Mouse (Mus musculus): ENCODE data around the gene Cfap206.
A peak's percentile ranks its signal among the peaks of the same experiment; 100 is the strongest.
"Not testable (repeated sequence)": the region's sequence is repeated elsewhere in the genome, so short reads cannot be mapped to it uniquely, and the experiment has no call there.

Gene Cfap206

GRCm38 (mm10) chr4:34729851-34730341, at the start of gene Cfap206:
Cfap206 (minus strand) TSS chr4:34730206.
- peak; percentile 9 to 64 for DNase-seq (ENCODE audit: low spot score in 2 of 2)

- DNase-seq (ENCODE audit: low spot score in 2 of 2): peak; percentile 91 to 94
Measured at GRCm38 (mm10) chr4:34777677-34778527, 47.9 kb upstream of the Cfap206 start, which contains the start of gene Smim8. Smim8 (minus strand) TSS chr4:34778423.

GRCm38 (mm10) chr4:34771652-34772371, 41.8 kb upstream of the Cfap206 start:
- DNase-seq (ENCODE audit: low spot score in 2 of 2): no peak

DNA sequence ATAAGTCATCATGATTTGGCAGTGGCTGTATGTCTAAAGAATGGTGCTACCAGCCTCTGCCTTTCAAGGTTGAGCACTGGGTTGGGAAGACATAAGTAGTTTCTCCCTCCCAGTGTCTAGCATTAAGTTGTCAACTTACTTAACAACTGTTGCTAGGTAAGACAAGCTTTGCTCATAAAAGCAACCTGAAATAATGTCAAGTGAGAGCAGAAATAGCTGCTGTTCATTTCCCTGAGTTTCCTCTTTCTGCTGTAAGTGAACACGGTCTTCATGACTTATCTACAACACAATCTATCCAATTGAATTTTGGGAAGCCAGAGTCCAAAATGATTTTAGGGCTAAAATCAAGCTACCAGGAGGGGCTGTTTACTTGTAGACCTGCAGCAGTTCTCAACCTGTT, 26.2 kb upstream of the Cfap206 start, which contains the start of gene Gm136:
Gene Gm136, minus strand, starts transcription at position 101 of the 400 bp plus-strand sequence.
- DNase-seq (ENCODE audit: low spot score in 2 of 2): no peak

- DNase-seq (ENCODE audit: low spot score in 2 of 2): no peak
Measured at GRCm38 (mm10) chr4:34749236-34749635, 19.2 kb upstream of the Cfap206 start.

DNA sequence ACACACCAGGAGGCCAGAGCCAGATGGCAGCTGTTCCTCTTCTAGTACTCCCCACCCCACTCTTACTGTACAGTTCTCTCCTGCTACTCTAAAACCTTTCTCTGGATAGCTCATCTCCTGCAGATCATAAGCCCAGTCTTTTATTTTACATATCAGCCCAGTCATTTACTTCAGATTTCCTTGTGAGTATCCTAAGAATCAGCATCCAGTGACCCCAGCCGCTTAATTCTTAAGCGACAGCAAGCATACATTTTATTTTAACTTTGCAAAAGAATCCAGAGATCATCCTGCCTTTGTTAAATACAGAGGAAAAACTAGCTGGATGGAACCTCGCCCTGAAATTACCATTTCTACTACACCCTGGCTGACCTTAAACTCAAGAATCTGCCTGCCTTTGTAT, 4.5 kb upstream of the Cfap206 start:
- DNase-seq (ENCODE audit: low spot score in 2 of 2): no peak

- DNase-seq (ENCODE audit: low spot score in 2 of 2): not testable (repeated sequence)
Measured at GRCm38 (mm10) chr4:34733415-34733814, 3.4 kb upstream of the Cfap206 start.

DNA sequence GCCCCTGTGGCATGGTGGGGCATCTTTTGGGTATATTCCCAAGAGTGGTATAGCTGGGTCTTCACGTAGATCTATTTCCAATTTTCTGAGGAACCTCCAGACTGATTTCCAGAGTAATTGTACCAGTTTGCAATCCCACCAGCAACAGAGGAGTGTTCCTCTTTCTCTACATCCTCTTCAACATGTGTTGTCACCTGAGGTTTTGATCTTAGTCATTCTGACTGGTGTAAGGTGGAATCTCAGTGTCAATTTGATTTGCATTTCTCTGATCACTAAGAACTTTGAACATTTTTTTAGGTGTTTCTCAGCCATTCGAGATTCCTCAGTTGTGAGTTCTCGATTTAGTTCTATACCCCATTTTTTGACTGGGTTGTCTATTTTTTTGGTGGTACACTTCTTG, 4.3 kb downstream of the Cfap206 start:
- not testable (repeated sequence) for DNase-seq (ENCODE audit: low spot score in 2 of 2)

DNA sequence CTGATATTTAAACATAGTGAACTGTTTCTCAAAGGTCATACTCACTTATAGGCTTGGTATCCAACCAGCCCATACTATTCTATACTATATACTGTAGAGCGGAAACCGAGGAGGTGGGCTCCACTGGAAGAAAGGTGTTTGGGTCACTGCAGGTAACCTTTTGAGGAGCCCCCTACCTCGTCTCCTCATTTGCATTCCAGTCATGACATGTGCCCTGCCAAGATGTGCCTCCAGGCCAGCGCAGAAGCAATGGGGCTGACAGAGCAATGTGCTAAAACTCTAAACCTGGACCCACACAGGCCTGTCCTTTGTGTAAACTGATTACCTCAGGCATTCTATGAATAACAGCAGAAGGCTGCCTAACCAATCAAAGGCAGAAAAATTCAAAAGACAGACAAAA, 5.7 kb downstream of the Cfap206 start:
- no peak for DNase-seq (ENCODE audit: low spot score in 2 of 2)

- no peak for DNase-seq (ENCODE audit: low spot score in 2 of 2)
Measured at GRCm38 (mm10) chr4:34723186-34723585, 6.8 kb downstream of the Cfap206 start.

DNA sequence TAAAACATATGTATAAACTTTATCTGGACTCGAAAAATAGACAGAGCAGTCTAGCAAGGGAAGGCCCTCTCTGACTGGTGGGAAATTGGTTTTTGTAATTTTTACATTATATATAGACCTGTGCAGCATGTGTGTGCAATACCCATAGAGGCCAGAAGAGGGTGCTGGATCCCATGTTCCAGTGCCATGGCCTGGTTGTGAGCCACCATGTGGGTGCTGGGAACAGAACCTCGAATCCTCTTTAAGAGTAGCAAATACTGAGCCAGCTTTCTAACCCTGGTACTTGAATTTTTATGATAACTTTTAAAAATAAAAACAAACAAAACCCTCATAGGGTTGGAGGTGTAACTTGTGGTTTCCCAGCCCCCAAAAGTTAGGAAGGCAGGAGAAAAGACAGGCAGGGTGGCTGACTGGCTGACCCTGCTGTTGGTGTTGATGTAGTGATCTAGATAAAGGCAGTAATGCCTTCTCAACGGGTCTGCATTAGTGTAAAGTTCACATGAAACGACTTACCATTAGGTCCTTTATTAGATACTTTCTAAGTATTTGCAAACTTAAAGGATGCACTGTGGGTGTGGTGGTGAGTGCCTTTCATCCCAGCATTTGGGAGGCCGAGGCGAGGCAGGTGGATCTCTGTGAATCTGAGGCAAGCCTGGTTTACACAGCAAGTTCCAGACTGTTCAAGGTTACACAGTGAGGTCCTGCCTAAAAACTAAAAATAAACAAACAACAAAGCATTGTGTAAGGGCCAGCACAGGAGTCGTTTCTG, 9.7 kb downstream of the Cfap206 start:
- DNase-seq (ENCODE audit: low spot score in 2 of 2): no peak

- no peak for DNase-seq (ENCODE audit: low spot score in 2 of 2)
Measured at GRCm38 (mm10) chr4:34719421-34719820, 10.6 kb downstream of the Cfap206 start.

DNA sequence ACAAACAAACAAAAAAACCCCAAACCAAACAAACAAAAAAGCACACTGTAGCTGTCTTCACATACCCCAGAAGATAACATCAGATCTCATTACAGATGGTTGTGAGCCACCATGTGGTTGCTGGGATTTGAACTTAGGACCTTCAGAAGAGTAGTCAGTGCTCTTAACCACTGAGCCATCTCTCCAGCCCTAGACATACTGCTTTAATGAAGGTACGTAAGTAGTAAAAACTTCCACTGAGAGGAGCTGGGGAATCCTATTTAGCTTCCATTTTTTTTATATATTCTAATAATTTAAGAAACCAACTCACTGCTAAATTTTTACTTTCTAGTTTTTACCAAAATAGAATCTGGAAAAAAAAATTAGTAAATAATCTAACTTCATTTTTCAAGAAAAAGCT, 14.9 kb downstream of the Cfap206 start:
- no peak for DNase-seq (ENCODE audit: low spot score in 2 of 2)

DNA sequence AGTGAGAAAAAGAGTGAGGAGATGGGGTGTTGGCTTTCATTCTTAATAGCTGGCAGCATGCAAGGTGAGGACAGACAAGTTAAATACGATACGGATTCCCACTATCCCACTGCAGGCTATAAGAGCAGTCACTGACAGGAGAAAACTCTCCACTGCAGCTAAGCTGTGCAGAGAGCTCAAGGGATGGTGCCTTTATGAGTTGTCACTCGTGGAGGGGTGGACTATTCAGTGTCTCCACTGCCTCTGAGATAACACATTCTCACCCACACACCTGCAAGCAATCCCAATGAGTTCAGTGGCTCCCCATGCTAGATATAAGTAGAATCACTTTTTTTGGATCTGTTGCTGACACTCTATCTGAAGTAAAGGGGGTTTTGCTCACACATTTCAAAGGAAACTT, 21.9 kb downstream of the Cfap206 start:
- DNase-seq (ENCODE audit: low spot score in 2 of 2): no peak

- DNase-seq (ENCODE audit: low spot score in 2 of 2): no peak
Measured at GRCm38 (mm10) chr4:34707248-34707647, 22.8 kb downstream of the Cfap206 start.

GRCm38 (mm10) chr4:34703029-34703428, 27.0 kb downstream of the Cfap206 start:
- no peak for DNase-seq (ENCODE audit: low spot score in 2 of 2)

GRCm38 (mm10) chr4:34702231-34702630, 27.8 kb downstream of the Cfap206 start:
- DNase-seq (ENCODE audit: low spot score in 2 of 2): no peak

GRCm38 (mm10) chr4:34701528-34701927, 28.5 kb downstream of the Cfap206 start:
- peak; percentile 22 to 76 for DNase-seq (ENCODE audit: low spot score in 2 of 2)

DNA sequence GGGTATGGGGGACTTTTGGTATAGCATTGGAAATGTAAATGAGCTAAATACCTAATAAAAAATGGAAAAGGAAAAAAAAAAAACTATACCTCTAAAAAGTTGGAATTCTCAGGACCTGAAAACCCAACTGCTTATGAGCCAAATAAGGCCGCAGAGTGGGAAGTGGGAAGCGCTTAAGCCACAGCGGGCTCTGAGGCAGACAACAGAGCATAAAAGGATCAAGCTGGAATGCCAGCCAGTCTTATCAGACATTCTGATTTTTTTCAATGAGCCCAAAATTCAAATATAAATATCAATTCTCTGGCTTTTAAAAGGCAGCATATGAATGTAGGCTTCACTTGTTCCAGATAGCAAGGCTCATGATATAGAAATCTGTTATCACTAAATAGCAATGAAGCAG, 42.0 kb downstream of the Cfap206 start:
- DNase-seq (ENCODE audit: low spot score in 2 of 2): no peak

DNA sequence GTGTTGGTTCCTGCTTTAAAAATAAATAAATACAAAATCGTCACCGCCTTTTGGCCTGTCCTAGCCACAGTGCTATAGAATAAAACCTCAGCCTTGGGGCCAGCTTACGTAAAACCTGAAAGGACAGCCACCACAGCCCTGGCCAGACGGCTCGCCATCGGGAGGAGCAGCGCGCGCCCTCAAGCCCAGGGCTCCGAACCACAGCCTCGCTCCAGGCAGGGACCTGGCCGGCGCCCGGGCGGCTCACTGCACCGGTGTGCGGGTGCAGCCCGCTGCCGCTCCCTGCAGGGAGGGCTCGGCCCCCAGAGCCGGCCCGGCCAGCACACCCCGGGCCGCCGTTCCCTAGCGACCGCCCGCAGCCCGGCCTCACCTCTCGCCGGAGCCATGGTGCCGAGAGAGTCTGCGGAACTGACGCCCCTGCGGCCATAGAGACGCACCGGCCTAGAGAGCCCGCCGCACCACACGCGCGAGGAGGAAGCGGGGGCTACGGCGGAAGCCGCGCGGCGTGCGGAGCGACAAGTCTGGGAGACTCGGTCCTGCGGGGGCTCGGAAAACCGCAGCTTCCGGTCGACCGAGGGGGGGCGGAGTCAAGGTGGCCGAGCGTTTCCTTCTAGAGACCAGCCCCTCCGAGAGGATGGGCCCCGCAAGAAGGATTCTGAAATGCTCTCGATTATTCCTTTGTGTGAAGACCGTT, 43.0 kb downstream of the Cfap206 start, which contains the start of gene Slc35a1:
Gene Slc35a1, minus strand, starts transcription at position 565 of the 694 bp plus-strand sequence.
- peak; percentile 87 to 92 for DNase-seq (ENCODE audit: low spot score in 2 of 2)

GRCm38 (mm10) chr4:34680530-34680929, 49.5 kb downstream of the Cfap206 start:
- DNase-seq (ENCODE audit: low spot score in 2 of 2): no peak

All from spleen, postnatal 10 days (tissue).